Mouse (Mus musculus) macrophage (primary cell): Measurements from ENCODE around the gene Ccdc8. TPM values are rescaled to one million over a fixed set of nuclear protein-coding genes. Genes with fewer than 3 reads are reported as not detected.
A peak's percentile ranks its signal among the peaks of the same experiment; 100 is the strongest.

ENCODE experiments used
- H3K27ac ChIP-seq: fragments of 350-480 bp; formaldehyde crosslinking; 2 replicates; pipeline ENCODE4 v1.9.0; 2021
- H3K36me3 ChIP-seq: fragments of 350-480 bp; formaldehyde crosslinking; 2 replicates; pipeline ENCODE4 v1.9.0; 2021; ENCODE audit errors: inconsistent target
- H3K4me3 ChIP-seq: fragments of 350-480 bp; formaldehyde crosslinking; 2 replicates; pipeline ENCODE4 v1.9.0; 2021; ENCODE audit errors: inconsistent target
- H3K79me2 ChIP-seq: fragments of 350-480 bp; formaldehyde crosslinking; 2 replicates; pipeline ENCODE4 v1.9.0; 2021; ENCODE audit errors: inconsistent target
- WGBS: methylation state at CpG from one replicate; pipeline ENCODE4 v1.1.7; 2026; ENCODE audit warnings: inconsistent platforms; ENCODE audit not compliant: missing documents; 5-methylcytosine and 5-hydroxymethylcytosine counted together
- polyA plus RNA-seq: library from polyadenylated mRNA; stranded (reverse); fragments of 250-400 nt; gene quantifications from 3 replicates; pipeline ENCODE4 v1.2.4, GENCODE M21; 2018; ENCODE audit warnings: inconsistent platforms

Gene Ccdc8
- polyA plus RNA-seq, 1 experiment from 2014 or later: 0.03 TPM

- Histone ChIP-seq H3K79me2 (peaks cover 5% of the 10 kb centered on the region; the same call in 1 of the 2 replicates), H3K36me3 (peaks cover 94% of the 10 kb centered on the region), H3K4me3 (no peak overlapping the region), H3K27ac (no peak overlapping the region)
- 78% methylated on average over 7 of the region's 7 CpGs for WGBS
Measured at GRCm38 (mm10) chr7:17011909-17012590, 19.5 kb downstream of the Ccdc8 start.

GRCm38 (mm10) chr7:17015381-17015780 lies 22.9 kb downstream of the Ccdc8 start:
- Histone ChIP-seq H3K36me3 (peaks cover 77% of the 10 kb centered on the region), H3K79me2 (peaks cover 38% of the 10 kb centered on the region), H3K4me3 (no peak overlapping the region), H3K27ac (no peak overlapping the region)
- 94% methylated on average over 6 of the region's 6 CpGs for WGBS

- Histone ChIP-seq H3K4me3 (no peak overlapping the region), H3K27ac (no peak overlapping the region), H3K79me2 (peaks cover 55% of the 10 kb centered on the region), H3K36me3 (peaks cover 78% of the 10 kb centered on the region)
- 100% methylated on average over 1 of the region's 1 CpGs for WGBS
Measured at GRCm38 (mm10) chr7:17017036-17017435, 24.5 kb downstream of the Ccdc8 start.

- 86% methylated on average over 2 of the region's 2 CpGs for WGBS
- Histone ChIP-seq H3K79me2 (peaks cover 63% of the 10 kb centered on the region), H3K4me3 (no peak overlapping the region), H3K27ac (no peak overlapping the region), H3K36me3 (peaks cover 71% of the 10 kb centered on the region)
Measured at GRCm38 (mm10) chr7:17017921-17018320, 25.4 kb downstream of the Ccdc8 start.

GRCm38 (mm10) chr7:17019426-17020166 lies 27.1 kb downstream of the Ccdc8 start:
- H3K79me2 ChIP-seq: peaks cover 80% of the 10 kb centered on the region
- peaks cover 54% of the 10 kb centered on the region for H3K36me3 ChIP-seq
- no peak overlapping the region for H3K4me3 ChIP-seq
- no peak overlapping the region for H3K27ac ChIP-seq
- 94% methylated on average over 7 of the region's 7 CpGs for WGBS

GRCm38 (mm10) chr7:17022176-17022575 lies 29.7 kb downstream of the Ccdc8 start:
- Histone ChIP-seq H3K4me3 (no peak overlapping the region), H3K27ac (no peak overlapping the region), H3K79me2 (peaks cover 100% of the 10 kb centered on the region), H3K36me3 (peaks cover 29% of the 10 kb centered on the region)
- WGBS: 93% methylated on average over 15 of the region's 15 CpGs

- Histone ChIP-seq H3K4me3 (peak overlapping the region; percentile 74), H3K79me2 (peaks cover 86% of the 10 kb centered on the region), H3K27ac (peak overlapping the region; percentile 94), H3K36me3 (peaks cover 22% of the 10 kb centered on the region)
- WGBS: 47% methylated on average over 4 of the region's 4 CpGs
Measured at GRCm38 (mm10) chr7:17023701-17024100, 31.2 kb downstream of the Ccdc8 start.

- peaks cover 82% of the 10 kb centered on the region for H3K79me2 ChIP-seq
- peaks cover 22% of the 10 kb centered on the region for H3K36me3 ChIP-seq
- H3K27ac ChIP-seq: peak overlapping the region; percentile 94
- H3K4me3 ChIP-seq: peak overlapping the region; percentile 74
- 9% methylated on average over 6 of the region's 6 CpGs for WGBS
Measured at GRCm38 (mm10) chr7:17024141-17024540, 31.6 kb downstream of the Ccdc8 start.

- peak overlapping the region; percentile 74 for H3K4me3 ChIP-seq
- peaks cover 21% of the 10 kb centered on the region for H3K36me3 ChIP-seq
- H3K27ac ChIP-seq: peak overlapping the region; percentile 94
- peaks cover 74% of the 10 kb centered on the region for H3K79me2 ChIP-seq
- 21% methylated on average over 10 of the region's 10 CpGs for WGBS
Measured at GRCm38 (mm10) chr7:17024814-17025504, 32.5 kb downstream of the Ccdc8 start.

GRCm38 (mm10) chr7:17025505-17025894 lies 33.0 kb downstream of the Ccdc8 start:
- H3K27ac ChIP-seq: peak overlapping the region; percentile 94

GRCm38 (mm10) chr7:17025896-17026622 lies 33.6 kb downstream of the Ccdc8 start:
- H3K27ac ChIP-seq: peak overlapping the region; percentile 94
- peak overlapping the region; percentile 74 for H3K4me3 ChIP-seq

More at GRCm38 (mm10) chr7:17025505-17025894, 33.0 kb downstream of the Ccdc8 start:
- 38% methylated on average over 4 of the region's 4 CpGs for WGBS
- H3K4me3 ChIP-seq: peak overlapping the region; percentile 74; the same call in 1 of the 2 replicates
- peaks cover 68% of the 10 kb centered on the region for H3K79me2 ChIP-seq
- H3K36me3 ChIP-seq: peaks cover 16% of the 10 kb centered on the region

GRCm38 (mm10) chr7:17026710-17027587 lies 34.4 kb downstream of the Ccdc8 start:
- Histone ChIP-seq H3K4me3 (peak overlapping the region; percentile 74), H3K27ac (peak overlapping the region; percentile 94), H3K79me2 (peaks cover 54% of the 10 kb centered on the region), H3K36me3 (peaks cover 2% of the 10 kb centered on the region; the same call in 1 of the 2 replicates)
- WGBS: under 1% methylated on average over 24 of the region's 24 CpGs

More at GRCm38 (mm10) chr7:17025896-17026622, 33.6 kb downstream of the Ccdc8 start:
- WGBS: 49% methylated on average over 9 of the region's 9 CpGs
- H3K36me3 ChIP-seq: peaks cover 10% of the 10 kb centered on the region
- H3K79me2 ChIP-seq: peaks cover 63% of the 10 kb centered on the region

- H3K36me3 ChIP-seq: no peaks in the 10 kb centered on the region
- under 1% methylated on average over 50 of the region's 58 CpGs for WGBS
- H3K4me3 ChIP-seq: peak within 1 kb of the TSS; percentile 74
- peaks cover 46% of the 10 kb centered on the region for H3K79me2 ChIP-seq
- peak within 1 kb of the TSS; percentile 94 for H3K27ac ChIP-seq
Measured at GRCm38 (mm10) chr7:17027588-17028343, 35.3 kb downstream of the Ccdc8 start, which contains the start of gene Ppp5c. Gene Ppp5c (minus strand): TSS chr7:17027924.
